Mouse (Mus musculus): ENCODE results near the gene Asphd2. TPM values are rescaled to one million over a fixed set of nuclear protein-coding genes. Genes with fewer than 3 reads are reported as not detected.
A peak's percentile ranks its signal among the peaks of the same experiment; 100 is the strongest.

Asphd2 gene
- polyA plus RNA-seq, 1 experiment from 2014 or later: 37.7 TPM

DNA sequence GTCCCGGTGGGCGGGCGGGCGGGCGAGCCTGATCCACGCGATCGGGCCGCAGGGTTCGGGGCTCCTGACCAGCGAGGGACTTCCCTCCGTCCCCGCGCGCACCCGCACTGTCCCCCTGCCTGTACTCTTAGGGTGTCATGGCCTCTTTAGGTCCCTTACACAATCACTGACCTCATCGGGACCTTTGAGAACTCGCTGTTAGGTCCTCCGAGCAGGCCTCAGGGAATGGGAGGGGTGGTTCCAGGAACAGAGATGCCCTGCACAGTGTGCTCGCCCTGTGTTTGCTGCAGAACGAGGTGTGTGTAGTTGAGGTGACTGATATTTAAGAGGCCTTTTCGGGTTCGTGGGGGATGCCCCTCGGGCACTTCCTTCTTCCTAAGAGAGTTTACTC lies 51.5 kb downstream of the Asphd2 start:
- no peaks in the 10 kb centered on the region for H3K9me3 ChIP-seq
- ATAC-seq (ENCODE audit: low FRiP score): peak; percentile 70
- peak overlapping the region; percentile 82 for H3K4me2 ChIP-seq
- peak overlapping the region; percentile 90 for H3K9ac ChIP-seq
- H3K27me3 ChIP-seq: no peaks in the 10 kb centered on the region
- H3K4me3 ChIP-seq: peak overlapping the region; percentile 90
- peak overlapping the region; percentile 52 for H3K27ac ChIP-seq
- 0% methylated on average over 24 of the region's 24 CpGs for WGBS
- peaks cover 51% of the 10 kb centered on the region for H3K4me1 ChIP-seq (replicated peaks)
- H3K36me3 ChIP-seq: peaks cover 48% of the 10 kb centered on the region

DNA sequence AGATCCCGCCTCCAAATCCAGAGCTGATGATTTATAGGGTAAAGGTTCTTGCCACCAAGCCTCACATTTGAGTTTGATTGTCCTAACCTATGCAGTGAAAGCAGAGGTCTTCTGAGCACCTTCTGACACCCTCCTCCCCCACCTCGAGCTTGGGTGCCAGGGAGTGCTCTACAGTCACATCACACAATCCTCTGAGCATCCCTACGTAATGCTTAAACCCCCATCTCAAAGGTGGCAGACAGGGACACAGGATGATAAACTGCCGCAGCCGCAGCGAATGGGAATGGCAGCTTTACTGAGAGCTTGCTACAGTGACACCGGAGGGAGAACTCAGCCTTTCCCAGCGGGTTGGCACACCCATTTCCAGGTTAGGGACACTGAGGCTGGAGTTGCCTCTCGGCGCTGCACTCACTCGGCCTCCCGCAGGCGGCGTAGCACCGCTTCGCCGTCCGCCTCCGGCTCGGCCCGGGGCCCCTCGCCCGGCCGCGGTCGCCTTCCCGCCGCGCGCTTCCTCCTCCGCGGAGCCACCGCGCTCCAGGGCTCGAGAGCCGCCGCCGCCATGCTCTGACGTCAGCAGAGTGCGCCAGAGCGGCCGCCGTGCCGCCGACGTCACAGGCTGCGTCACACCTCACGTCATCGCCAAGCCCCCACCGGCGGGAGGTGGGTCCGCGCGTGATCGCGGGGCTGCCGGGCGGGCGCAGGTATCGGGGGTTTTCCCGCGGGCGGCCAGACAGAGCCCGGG lies 52.0 kb downstream of the Asphd2 start, which contains the start of the genes Srrd and Hps4:
Srrd (minus strand) TSS at position 578 of the 742 bp plus-strand sequence.
Hps4 (plus strand) TSS at position 621 of the 742 bp plus-strand sequence.
- H3K27ac ChIP-seq: peak within 1 kb of the TSS; percentile 76
- no peaks in the 10 kb centered on the region for H3K9me3 ChIP-seq
- H3K27me3 ChIP-seq: no peaks in the 10 kb centered on the region
- peak within 1 kb of the TSS; percentile 90 for H3K9ac ChIP-seq
- H3K4me1 ChIP-seq (replicated peaks): peaks cover 51% of the 10 kb centered on the region
- peak; percentile 70 for ATAC-seq (ENCODE audit: low FRiP score)
- peak within 1 kb of the TSS; percentile 82 for H3K4me2 ChIP-seq
- H3K36me3 ChIP-seq: peaks cover 48% of the 10 kb centered on the region
- WGBS: 2% methylated on average over 58 of the region's 64 CpGs
- peak within 1 kb of the TSS; percentile 90 for H3K4me3 ChIP-seq

DNA sequence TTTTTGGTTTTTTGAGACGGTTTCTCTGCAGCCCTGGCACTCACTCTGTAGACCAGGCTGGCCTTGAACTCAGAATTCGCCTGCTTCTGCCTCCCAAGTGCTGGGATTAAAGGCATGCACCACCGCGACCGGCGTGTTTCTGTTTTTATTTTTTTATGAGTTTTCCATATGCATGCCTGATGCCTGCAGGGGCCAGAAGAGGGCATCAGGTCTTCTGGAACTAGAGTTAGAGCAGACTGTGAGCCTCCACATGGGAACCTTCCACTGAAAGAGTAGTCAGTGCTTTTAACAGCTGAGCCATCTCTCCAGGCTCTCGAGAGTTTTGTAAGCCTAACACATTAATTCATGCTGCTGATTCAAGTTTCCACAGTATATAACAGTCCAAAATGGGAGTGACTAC lies 55.5 kb downstream of the Asphd2 start:
- Histone ChIP-seq H3K4me1 (replicated peaks) (peaks cover 26% of the 10 kb centered on the region), H3K27me3 (no peaks in the 10 kb centered on the region), H3K4me3 (no peak overlapping the region), H3K27ac (no peak overlapping the region), H3K4me2 (no peak overlapping the region), H3K36me3 (peaks cover 63% of the 10 kb centered on the region), H3K9me3 (no peaks in the 10 kb centered on the region), H3K9ac (no peak overlapping the region)
- WGBS: 70% methylated on average over 7 of the region's 7 CpGs
- ATAC-seq (ENCODE audit: low FRiP score): no peak

DNA sequence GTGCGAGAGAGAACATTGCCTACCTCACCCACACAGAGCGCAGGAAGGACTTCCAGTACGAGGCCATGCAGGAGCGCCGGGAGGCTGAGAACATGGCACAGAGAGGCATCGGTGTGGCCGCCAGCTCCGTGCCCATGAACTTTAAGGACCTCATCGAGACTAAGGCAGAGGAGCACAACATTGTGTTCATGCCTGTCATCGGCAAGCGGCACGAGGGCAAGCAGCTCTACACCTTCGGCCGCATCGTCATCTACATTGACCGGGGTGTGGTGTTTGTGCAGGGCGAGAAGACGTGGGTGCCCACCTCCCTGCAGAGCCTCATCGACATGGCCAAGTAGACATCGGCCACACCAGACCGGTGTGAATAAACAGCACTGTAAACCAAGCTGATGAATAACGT lies 57.7 kb downstream of the Asphd2 start:
- H3K4me3 ChIP-seq: no peak overlapping the region
- no peaks in the 10 kb centered on the region for H3K27me3 ChIP-seq
- ATAC-seq (ENCODE audit: low FRiP score): no peak
- no peaks in the 10 kb centered on the region for H3K9me3 ChIP-seq
- peaks cover 8% of the 10 kb centered on the region for H3K4me1 ChIP-seq (replicated peaks)
- 96% methylated on average over 22 of the region's 22 CpGs for WGBS
- no peak overlapping the region for H3K27ac ChIP-seq
- no peak overlapping the region for H3K4me2 ChIP-seq
- H3K9ac ChIP-seq: no peak overlapping the region
- H3K36me3 ChIP-seq: peaks cover 85% of the 10 kb centered on the region

DNA sequence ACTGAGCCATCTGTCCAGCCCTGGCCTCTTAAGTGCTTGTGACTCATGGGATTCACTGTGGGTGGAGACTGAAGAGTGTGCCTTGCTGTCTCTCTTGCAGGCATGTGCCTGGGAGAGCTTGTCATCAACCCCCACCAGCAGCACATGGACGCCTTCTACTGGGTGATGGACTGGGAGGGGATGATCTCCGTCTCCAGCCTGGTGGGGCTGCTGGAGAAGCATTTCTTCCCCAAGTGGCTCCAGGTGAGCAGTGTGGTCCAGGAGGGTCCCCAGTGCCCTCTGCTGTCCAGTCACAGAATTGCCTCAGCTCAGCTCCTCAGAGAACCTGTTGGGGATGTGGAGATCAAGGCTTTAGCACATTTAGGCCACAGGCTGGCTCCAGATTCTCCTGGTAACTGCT lies 59.2 kb downstream of the Asphd2 start:
- WGBS: 33% methylated on average over 2 of the region's 2 CpGs
- H3K4me1 ChIP-seq (replicated peaks): no peaks in the 10 kb centered on the region
- no peak overlapping the region for H3K4me2 ChIP-seq
- ATAC-seq (ENCODE audit: low FRiP score): no peak
- H3K9me3 ChIP-seq: no peaks in the 10 kb centered on the region
- peaks cover 95% of the 10 kb centered on the region for H3K36me3 ChIP-seq
- H3K4me3 ChIP-seq: no peak overlapping the region
- H3K27me3 ChIP-seq: no peaks in the 10 kb centered on the region
- no peak overlapping the region for H3K27ac ChIP-seq
- H3K9ac ChIP-seq: no peak overlapping the region

Other genes starting within 250 kb of the Asphd2 start
- gene Cryba4, start 142.3 kb downstream of the Asphd2 start, polyA plus RNA-seq (2015; fragmentation: Nextera tagmentation; extraction: Ambion mirVana): 1.9 and 3.3 TPM in 2 replicates
- gene Crybb1, start 139.1 kb downstream of the Asphd2 start, polyA plus RNA-seq (2015; fragmentation: Nextera tagmentation; extraction: Ambion mirVana): 5.2 and 5.5 TPM in 2 replicates
- gene Tpst2, start 118.2 kb downstream of the Asphd2 start, polyA plus RNA-seq (2015; fragmentation: Nextera tagmentation; extraction: Ambion mirVana): 26.9 and 30.0 TPM in 2 replicates
- gene Tfip11, start 68.5 kb downstream of the Asphd2 start, polyA plus RNA-seq (2015; fragmentation: Nextera tagmentation; extraction: Ambion mirVana): 32.2 and 33.7 TPM in 2 replicates
- gene Srrd, start 51.8 kb downstream of the Asphd2 start, polyA plus RNA-seq (2015; fragmentation: Nextera tagmentation; extraction: Ambion mirVana): 53.6 and 60.2 TPM in 2 replicates
- gene Hps4, start 51.8 kb downstream of the Asphd2 start, polyA plus RNA-seq (2015; fragmentation: Nextera tagmentation; extraction: Ambion mirVana): 40.3 and 43.2 TPM in 2 replicates
- 0.17 and 0.34 TPM in 2 replicates for gene Gm6583, start 38.8 kb downstream of the Asphd2 start, polyA plus RNA-seq (2015; fragmentation: Nextera tagmentation; extraction: Ambion mirVana)
- gene Gm6588, start 54.6 kb upstream of the Asphd2 start, polyA plus RNA-seq (2015; fragmentation: Nextera tagmentation; extraction: Ambion mirVana): 0.78 and 1.2 TPM in 2 replicates
- 28.4 and 32.5 TPM in 2 replicates for gene Sez6l, start 182.3 kb upstream of the Asphd2 start, polyA plus RNA-seq (2015; fragmentation: Nextera tagmentation; extraction: Ambion mirVana)